Mouse (Mus musculus): ENCODE measurements around the gene Elmo3.

Gene Elmo3

DNA sequence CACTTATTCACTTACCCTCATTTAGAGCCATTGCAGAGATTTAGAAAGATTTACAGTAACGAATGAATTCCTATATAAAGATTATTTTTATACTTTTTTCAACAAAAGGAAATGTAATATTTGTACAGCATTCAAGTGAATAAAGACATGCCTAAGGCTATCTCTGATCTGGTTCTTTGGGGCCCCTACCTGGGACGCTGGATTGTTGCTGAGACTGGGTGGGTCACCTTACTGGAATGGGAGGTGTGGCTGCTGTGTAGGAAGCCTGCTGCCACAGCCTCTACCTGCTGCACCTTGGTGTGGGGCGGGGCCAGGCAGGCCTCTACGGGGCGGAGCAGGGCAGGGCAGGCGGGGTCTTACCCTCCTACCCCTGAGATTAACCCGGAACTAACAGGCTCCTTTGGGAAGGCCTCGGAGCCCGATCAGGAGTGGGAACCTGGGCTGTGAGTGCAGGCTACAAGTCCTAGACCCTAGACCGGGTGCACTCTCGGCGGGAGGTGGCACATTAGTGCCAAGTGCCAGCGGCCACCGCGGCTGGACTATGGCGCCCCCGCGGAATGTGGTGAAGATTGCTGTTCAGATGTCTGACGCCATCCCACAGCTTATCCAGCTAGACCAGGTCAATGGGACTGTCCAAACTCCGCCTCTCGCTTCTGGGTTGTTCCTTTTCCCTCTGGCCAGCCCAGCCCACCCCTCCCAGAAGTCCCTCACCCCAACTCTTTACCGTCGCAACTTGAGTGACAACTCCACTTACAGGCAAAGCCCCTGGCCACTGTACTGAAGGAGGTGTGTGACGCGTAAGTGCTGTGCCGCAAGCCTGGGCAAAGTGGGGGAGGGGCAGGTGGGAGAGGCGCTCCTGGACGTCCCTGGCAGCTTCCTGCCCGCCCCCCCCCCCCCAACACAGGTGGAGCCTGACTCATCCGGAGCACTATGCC lies at the start of gene Elmo3:
Gene Elmo3 (plus strand): TSS at position 391 of the 935 bp plus-strand sequence.
- peak; percentile 81 for DNase-seq (ENCODE audit: low read depth, low spot score)

DNA sequence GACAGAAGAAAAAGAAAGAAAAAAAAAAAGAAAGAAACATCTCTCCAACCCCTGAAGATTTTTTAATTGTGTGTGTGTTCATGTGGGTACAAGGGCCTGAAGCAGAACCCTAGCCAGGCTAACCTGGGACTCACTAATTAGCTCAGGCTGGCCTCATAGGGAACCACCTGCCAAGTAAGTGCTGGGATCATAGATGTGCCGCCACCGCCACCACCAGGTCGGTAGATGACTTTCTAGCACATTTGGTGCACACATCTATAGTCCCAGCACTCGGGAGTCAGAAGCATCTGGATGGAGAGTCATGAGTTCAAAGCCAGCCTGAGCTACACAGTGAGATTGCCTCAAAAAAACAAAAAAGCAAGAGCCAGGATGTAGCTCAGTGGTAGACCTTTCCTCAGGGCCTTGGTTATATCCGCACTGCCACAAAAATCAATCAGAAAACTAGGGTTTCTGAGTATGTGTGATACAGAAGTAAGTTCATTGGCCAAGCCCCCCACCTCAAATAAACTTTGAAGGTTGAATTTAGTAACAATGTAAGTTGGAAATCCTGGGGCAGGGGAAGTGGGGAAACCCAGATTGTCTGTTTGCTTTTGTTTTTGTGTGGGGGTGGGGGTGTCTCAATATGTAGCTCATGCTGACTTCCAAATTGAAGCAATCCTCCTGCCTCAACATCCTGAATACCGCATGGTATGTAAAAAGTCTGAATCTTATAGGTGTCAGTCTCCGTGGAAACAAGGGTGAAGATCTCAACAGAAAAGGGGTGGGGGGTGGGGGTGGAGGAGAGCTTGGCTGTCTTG lies 47.9 kb upstream of the Elmo3 start:
- DNase-seq (ENCODE audit: low read depth, low spot score) = peak; percentile 43

DNA sequence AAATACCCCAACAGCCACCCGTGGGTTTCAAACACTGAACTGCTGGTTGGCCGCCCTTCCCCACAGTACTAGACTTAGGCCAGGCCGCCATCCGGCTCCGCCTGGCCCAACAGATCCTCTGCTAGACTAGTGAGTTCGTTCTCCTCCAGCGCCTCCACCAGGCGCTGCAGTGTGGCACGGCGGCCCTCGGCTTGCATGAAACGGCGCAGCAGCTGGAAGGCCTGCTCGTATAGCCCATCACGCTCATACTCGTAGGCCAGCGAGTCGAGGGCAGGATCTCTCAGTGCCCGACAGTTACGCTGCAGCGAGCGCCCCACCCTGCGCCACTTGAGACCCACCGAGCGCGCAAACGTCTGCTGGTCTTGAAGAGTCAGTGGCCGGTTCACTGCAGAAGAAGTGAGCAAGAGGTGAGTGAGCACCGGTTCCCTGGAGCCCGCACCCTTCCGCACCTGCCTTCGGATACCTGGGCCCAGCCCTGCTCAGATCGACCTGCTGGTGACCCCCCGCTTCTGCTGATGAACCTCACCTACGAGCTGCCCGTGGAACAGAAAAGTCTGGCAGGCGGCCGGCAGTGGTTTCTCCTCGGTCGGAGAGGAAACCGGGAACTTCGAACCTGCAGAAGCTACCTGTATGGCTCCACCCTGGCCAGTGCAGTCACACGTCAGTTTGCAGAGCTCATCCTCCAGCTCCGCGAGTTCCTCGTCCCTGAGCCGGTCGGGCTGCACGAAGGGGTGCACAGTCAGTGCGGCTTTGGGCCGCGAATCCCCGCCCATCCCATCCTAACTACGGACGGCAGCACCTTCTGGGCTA lies 46.3 kb upstream of the Elmo3 start:
- peak; percentile 76 for DNase-seq (ENCODE audit: low read depth, low spot score)

DNA sequence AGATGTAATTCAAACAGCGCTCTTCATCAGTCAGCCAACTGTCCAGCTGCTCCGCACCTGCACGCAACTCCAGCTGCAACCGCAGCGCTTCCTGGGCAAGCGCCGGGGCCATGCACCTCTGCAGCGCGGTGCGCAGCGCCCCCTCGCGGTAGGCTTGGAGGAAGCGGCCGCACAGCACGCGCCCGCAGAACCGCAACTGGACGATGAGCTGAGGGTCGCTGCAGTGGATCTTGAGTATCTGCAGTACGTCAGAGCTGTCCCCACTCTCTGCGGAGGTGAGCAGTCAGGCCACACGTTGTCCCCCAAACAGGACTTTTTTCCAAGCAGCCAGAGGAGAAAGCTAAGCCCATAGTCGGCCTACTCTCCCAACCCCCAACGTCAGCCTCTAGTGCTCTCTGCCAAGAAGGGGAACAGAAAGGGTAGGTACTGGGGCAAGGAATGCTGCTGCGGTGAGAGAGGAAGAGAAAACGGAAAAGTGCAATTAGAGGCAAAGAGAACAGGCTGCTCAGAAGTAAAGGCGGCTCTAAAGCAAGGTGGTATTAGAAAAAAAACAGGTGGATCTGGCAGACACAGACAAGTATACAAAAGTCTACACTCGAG lies 45.6 kb upstream of the Elmo3 start:
- peak; percentile 88 for DNase-seq (ENCODE audit: low read depth, low spot score)

DNA sequence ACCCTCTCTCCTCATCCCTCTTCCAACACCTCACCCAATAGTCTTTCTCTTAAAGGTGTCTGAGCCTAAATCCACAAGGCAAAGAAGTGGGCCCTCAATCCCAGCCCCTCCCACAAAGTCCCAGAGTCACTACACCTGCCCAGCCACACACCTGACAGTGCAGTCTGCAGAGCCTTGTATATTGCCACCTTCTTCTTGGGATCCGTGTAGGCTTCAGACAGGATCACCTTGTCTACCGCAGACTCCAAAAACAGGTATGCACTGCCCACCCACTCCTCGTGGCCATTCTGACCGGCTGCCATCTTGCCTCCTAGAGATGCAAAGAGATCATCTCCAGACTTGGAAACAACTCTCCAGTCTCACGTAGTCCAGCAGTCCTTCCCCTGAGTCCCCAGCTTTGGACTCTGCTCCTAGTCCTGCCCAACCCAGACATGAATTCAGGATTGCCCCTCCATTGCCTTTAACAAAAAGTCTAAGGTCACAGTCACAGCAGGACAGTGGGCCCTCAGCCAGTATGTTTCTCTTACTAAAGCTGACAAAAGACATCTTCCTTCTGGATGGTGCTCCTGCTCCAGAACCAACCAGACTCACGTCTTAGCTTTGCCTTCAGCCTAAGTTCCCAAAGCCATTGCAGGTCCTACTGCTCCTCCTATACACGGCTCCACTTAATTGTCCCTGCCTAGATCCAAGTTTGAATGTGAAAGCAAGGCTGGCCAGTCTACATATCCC lies 44.9 kb upstream of the Elmo3 start:
- no peak for DNase-seq (ENCODE audit: low read depth, low spot score)

DNA sequence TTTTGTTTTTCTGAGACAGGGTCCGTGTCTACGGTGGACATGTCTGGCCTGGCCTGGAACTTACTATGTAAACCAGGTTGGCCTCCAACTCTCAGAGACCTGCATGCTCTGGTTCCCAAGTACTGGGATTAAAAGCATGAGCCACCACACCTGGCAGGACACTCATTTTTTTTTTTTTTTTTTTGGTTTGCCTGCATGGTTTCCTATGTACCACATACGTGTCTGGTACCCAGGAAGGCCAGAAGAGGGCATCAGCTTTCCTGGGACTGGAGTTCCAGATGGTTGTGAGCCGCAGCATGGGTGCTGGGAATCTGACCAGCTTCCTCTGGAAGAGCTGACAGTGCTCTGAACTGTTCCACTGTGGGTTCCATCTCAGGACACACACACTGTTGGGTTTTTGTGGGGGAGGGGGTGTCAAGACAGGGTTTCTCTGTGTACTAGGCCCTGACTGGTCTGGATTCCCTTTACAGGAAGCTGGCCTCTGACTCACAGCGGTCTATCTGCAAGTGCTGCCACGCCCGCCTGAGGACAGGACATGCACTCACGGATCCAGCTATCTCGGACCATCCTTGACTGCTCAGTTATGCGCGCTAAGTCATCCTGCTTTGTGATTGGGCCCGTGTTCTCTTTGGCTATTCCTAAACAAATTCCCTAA lies 43.9 kb upstream of the Elmo3 start:
- DNase-seq (ENCODE audit: low read depth, low spot score) = peak; percentile 46

DNA sequence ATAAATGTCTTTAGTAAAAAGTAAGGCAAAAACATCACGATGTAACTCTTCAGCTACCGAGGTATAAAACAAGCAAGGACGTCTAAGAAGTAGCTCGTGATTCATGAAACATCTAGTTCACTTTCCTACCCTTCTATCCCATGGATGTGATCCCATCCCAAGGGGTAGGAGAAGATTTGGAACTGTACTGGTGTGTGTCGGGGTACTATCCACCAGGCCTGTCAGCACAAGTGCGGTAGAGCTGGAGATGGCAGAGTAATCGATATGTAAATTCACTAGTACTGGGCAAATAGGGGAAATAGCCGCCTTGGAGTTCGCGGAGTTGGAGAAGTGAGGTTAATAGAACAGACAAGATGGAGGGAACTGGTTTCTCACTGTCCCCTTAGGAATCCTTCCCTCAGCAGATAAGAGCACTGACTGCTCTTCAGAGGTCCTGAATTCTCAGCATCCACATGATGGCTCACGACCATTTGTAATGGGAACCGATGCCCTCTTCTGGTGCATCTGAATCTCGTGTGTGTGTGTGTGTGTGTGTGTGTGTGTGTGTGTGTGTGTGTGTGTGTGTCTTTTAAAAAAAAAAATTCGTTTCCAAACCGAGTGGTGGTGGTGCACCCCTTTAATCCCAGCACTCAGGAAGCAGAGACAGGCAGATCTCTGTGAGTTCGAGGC lies 42.0 kb upstream of the Elmo3 start:
- no peak for DNase-seq (ENCODE audit: low read depth, low spot score)

DNA sequence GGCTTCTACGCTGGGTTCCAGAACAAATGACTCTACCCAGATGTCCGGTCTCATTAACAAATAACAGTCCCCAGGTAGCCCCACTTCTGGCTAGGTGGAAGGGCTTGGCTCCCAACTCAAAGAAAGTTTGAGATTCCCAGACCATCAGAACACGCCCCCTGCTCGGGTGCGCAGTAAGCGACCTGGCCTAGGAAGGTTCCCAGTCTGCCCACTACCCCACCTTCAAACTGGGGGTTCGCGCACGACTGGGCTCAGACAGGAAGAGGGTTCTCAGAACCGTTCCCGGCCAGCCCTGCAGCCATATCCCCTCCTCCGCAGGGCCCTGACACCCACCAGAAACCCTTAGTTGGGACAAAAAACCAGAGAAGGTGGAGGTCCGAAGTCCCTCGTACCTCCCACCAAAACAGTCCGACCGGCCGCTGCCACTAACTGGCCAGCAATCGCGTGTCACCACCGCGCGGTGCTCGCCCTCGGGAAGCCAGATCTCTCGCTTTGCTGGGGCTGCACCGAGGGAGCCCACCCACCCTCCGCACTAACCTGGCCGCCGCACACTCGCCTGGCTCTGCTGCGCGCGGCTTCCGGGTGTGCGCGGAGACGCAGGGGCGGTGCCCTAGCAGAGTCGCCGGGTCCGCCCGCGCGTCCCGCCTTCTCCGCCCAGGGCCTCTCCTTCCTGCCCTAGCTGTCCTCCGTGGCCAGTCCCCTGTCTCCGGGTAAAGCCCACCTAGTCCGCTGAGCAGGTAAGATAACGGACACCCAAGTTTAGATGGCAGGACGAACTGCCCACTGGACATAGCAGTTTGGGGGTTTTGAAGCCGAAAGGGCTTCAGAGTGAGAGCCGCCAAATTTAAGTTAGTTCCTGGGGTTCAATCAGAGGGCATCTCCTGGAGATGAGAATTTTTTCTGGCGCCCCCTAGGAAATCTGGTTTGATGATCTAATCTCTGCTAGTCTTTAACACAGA lies 41.1 kb upstream of the Elmo3 start, which contains the start of the genes Tradd and Fbxl8:
Gene Tradd (minus strand): TSS at position 586 of the 959 bp plus-strand sequence.
Gene Fbxl8 (plus strand): TSS at position 625 of the 959 bp plus-strand sequence.
- DNase-seq (ENCODE audit: low read depth, low spot score) = peak; percentile 62

DNA sequence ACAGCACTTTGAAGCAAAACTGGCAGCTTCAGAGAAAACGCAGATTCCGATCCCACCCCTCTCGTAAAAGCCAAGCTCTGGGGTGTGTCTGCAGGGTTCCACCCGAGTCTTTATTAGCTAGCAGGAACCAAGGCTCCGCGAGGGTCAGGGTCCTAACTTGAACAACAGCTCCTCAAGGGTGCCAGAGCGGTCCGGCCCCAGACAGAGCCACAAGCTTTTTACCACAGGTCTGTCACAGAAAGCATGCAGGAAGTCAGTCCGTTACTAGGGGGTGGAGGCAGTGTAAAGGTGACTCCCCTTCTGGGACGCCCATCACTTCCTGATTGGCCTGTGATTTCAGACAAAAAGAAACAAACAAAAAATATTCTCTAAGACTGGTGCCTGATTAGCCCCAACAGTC lies 40.3 kb upstream of the Elmo3 start:
- peak; percentile 65 for DNase-seq (ENCODE audit: low read depth, low spot score)

DNA sequence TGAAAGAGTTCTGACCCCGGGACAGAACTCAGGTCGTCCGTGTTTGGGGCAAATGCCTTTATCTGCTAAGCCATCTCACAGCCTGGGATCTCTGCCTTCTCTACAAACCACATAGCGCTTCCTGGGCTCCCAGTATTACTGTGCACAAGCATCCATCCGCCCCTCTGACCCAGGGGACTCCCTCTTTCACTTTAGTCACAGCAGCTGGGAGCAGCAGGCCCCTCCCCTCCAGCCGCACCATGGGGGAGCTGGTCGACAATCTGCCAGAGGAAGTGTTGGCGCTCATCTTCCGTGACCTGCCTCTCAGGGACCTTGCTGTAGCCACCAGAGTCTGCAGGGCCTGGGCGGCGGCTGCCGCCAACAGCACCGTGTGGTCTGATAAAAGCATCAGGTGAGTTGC lies 38.6 kb upstream of the Elmo3 start:
- peak; percentile 67 for DNase-seq (ENCODE audit: low read depth, low spot score)

DNA sequence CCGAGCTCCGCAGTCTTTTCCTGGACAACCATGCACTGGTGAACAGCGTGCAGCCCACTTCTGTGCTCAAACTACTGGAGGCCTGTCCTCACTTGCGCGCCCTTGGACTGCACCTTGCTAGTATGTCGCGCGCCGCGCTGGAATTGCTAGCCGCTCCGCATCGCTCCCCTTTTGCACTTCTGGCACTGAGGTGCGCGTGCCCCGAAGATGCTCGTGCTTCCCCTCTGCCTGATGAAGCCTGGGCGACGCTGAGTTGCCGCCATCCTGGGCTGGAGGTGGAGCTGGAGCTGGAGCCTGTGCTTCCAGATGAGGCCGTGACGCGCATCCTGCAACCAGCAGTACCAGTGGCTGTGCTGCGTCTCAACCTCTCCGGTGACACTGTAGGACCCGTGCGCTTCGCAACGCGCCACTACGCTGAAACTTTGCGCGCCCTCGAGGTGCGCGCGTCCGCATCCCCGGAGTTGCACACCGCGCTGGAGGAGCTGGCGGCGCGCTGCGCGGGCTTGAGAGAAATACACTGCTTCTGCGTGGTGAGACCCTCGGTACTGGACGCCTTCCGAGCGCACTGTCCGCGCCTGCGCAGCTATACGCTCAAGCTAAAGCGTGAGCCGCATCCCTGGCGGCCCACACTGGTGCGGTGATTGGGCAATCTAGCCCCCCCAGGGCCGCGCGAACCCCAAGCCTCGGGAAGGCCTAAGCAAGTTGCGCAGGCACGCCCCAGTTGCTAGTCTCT lies 36.9 kb upstream of the Elmo3 start:
- peak; percentile 93 for DNase-seq (ENCODE audit: low read depth, low spot score)

DNA sequence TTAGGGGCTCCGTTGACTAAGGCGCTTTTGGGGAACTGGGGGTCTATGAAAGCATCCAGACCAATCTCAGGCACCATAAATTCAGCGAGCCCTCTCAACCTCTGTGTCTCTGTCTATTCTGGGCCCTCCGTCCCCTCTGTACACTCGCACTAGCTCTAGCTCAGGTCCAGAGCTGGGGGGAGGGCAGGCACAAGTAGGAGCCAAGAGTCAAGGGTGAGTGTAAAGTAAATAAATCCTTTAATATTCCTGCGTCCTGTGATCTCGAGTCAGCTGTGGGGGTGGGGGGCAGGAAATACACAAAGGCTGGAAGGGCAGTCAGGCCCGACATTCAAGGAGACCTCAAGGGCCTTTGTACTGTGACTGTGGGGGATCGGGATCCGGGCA lies 36.3 kb upstream of the Elmo3 start:
- DNase-seq (ENCODE audit: low read depth, low spot score) = no peak

DNA sequence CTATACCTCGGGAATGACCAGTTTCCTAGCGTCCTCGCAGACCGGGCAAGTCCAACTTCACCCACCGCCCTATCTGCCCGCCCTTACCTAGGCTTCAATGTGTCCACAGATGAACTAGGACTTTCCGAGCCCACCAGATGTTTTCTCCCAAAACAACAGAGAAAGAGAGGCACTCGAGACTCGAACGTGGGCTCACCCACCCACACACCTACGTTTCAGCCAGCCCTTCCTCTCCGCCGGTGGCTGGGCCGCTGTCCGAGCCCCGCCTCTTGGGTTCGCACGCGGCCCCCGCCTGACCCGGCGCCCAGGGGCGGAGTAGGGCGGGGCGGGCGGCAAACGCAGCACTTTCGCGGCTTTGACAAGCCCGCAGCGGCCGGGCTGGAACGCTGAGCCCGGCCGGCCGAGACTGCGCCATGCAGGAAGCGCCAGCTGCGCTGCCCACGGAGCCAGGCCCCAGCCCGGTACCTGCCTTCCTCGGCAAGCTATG lies 35.9 kb upstream of the Elmo3 start, which contains the start of gene Hsf4:
Gene Hsf4 (plus strand): TSS at position 341 of the 487 bp plus-strand sequence.
- DNase-seq (ENCODE audit: low read depth, low spot score) = peak; percentile 60

DNA sequence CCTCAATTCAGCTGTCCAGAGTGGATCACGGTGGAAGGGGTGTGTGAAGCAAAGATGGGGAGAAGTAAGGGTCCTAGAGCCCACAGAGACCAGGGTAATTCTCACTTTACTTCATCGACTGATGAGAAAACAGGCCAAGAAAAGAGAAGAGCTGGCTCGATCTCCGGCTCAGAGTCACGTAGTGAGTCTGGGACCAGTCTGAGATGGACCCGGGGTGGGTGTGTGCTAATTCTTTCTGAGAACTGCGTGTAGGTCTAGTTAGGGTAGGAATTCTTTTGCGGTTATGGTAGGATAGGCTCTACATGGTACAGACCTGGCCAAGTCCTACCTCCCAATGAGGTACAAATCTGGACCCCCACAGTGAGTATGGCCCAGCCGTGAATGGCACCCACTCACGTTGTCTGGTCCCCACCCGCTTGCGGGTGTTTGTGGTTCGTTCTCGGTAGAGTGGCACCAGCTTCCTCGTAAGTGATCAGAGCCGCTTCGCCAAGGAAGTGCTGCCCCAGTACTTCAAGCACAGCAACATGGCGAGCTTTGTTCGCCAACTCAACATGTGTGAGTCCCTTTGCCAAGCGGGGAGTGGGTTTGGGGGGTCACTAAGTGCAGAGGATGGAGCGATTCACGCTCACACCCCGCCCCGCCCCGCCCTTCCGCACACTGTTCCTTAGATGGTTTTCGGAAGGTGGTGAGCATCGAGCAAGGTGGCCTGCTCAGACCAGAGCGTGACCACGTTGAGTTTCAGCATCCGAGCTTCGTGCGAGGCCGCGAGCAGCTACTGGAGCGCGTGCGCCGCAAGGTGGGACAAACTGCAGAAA lies 35.1 kb upstream of the Elmo3 start:
- peak; percentile 41 for DNase-seq (ENCODE audit: low read depth, low spot score)

DNA sequence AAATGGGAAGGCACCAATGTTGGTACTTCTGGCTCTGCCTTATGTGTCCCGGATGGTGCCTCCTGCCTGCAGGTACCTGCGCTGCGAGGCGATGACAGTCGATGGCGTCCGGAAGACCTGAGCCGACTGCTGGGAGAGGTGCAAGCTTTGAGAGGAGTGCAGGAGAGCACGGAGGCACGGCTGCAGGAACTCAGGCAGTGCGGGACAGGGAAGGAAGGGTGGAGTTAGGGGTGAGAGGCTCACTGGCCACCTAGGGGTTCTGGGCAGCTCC lies 34.5 kb upstream of the Elmo3 start:
- peak; percentile 40 for DNase-seq (ENCODE audit: low read depth, low spot score)

DNA sequence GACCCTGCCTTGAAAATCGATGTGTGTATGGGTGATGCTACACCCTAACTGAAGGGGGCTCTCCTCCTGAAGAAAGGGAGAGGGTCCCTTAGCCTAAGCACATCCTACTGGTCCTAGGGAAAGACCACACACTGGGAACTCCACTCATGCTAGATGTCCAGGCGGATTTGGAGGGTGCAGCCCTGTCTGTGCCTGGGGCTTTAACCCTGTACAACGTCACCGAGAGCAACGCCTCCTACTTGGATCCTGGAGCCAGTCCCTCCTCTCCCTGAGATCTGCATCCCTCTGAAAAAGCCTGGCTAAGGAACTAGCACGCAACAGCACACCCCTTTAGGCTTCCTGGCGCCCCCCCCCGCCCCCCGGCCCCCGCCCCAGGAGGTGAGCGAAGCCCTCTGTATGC lies 30.0 kb upstream of the Elmo3 start:
- no peak for DNase-seq (ENCODE audit: low read depth, low spot score)

DNA sequence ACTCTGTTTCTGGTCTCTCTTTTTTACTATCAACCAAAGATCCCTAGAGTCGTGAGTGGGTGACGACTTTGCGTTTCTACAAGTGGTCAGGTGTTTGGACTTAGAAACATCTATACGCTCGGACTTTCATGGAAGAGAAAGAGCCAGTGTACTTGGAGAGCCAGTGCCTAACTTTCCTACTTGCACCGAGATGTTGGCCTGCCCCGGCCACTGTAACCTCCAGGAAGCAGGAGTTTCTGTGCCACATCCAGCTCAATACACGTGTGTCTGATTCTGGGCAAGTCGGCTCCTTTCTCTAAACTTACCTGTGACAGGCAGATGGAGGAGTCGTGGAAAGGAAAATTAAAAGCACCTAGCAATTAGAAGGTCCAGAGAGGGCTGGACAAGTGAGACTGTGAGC lies 29.6 kb upstream of the Elmo3 start, which contains the start of gene Nol3:
Gene Nol3 (plus strand): TSS at position 301 of the 400 bp plus-strand sequence.
- no peak for DNase-seq (ENCODE audit: low read depth, low spot score)

Data from ZHBTc4 (cell line).